Mouse (Mus musculus) T-helper 1 cell (primary cell): ENCODE measurements around the gene Bckdk.
"Not testable (repeated sequence)": the region's sequence is repeated elsewhere in the genome, so short reads cannot be mapped to it uniquely, and the experiment has no call there.

Experiments used
- in situ Hi-C: fragments of 300-600 bp; cut with MboI, MseI; formaldehyde crosslinking; loops from one replicate; pipeline ENCODE4 v1.15.1; 2025; ENCODE audit warnings: high pct_unique_total_duplicates

Gene Bckdk

DNA sequence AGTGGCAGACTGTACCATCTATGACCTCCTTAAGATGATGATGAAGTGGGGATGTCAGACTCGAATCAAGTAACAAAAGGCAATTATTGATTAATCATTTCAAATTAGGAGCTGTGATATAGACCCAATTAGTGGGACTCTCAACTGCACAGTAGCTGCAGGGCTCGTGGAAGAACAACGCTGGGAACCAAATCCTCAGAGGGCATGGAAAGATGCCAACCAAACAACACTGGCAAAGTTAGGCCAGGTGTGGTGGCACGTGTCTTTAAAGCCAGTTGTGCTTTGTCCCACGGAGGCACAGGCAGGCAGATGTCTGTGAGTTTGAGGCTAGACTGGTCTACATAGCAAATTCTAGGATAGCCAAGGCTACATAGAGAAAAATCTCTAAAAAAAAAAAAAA, 26.8 kb downstream of the Bckdk start:
- in situ Hi-C loops = no loop called here

DNA sequence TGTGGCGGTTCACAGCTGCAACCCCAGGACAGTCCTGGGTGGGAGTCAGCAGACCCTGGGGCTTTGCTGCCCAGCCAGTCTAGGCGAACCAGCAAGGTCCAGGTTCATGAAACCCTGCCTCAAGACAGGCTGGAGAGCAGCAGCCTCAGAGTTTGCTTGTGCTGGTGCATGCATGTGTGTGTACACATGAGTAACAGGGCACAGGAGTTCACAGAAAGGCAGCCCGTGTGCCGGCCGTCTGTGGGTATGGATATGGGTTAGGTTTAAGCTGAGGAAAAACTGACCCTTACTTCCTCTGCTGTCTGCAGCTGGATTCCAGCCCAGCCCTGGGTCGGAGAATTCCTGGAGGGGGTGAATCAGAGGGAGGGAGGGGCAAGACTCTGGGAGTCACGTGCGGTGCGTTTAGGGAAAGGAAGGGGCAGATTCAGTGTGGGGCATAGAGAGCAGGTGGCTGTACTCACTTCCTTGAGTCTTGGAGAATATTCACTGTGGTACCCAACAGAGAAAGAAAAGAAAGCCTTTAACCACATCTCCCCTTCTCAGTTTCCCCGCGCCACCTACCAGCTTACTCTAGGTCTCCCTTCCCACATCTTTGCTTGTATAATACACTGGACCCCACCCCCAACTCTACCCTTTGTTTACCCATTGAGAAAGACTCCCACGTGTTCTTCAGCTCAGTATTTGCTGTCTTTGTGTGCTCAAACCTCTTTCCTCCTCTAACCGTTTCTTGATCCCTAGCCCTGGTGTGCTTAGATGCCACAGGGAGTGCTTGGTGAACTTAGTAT, 27.7 kb downstream of the Bckdk start:
- in situ Hi-C loops = no loop called here

GRCm38 (mm10) chr7:127932273-127933031, 28.6 kb downstream of the Bckdk start:
- in situ Hi-C loops = no loop called here

DNA sequence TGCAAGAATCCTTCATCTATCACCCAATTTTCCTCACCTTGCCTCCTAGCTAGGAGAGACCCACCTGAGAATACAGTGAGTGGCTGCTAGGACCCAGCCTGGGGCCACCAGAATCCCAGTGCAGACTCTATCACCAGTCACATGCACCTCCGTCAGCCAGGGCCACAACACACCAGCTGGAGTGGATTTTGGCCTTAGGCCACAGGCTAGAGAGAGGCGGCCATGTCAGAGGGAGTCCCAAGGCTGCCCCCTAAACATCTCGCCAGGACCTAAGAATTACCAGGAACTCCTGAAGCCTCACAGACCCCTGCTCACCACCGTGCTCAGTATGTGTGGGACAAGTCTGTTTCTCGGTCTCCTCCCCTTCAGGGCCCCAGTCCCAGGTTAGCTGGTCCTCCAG, 30.2 kb downstream of the Bckdk start:
- in situ Hi-C loops = no loop called here

GRCm38 (mm10) chr7:127935028-127935722, 31.3 kb downstream of the Bckdk start:
- in situ Hi-C loops = no loop called here

- in situ Hi-C loops = no loop called here
Measured at GRCm38 (mm10) chr7:127935748-127936159, 31.9 kb downstream of the Bckdk start.

- in situ Hi-C loops = no loop called here
Measured at GRCm38 (mm10) chr7:127936216-127936884, 32.5 kb downstream of the Bckdk start.

- in situ Hi-C loops = not testable (repeated sequence)
Measured at GRCm38 (mm10) chr7:127942097-127942496, 38.2 kb downstream of the Bckdk start.

DNA sequence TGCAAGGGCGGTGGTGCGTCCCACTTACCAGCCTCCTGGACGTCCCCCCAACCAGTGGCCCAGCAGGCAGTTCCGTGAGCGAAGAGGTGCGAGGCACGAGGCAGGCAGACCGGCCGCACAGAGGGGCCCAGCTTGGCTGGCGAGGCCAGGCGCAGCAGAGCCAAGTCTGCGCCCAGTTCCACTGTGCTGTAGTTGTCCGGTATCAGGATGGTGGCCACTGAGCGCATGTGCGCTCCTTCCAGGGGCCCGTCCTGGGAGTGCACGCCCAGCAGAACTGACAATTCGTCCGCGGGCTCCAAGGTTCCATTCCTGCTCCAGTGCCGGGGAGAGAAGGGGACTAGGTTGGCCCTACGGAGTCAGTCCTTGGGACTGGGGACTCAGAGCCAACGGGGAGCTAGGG, 40.7 kb downstream of the Bckdk start:
- in situ Hi-C loops = no loop called here

DNA sequence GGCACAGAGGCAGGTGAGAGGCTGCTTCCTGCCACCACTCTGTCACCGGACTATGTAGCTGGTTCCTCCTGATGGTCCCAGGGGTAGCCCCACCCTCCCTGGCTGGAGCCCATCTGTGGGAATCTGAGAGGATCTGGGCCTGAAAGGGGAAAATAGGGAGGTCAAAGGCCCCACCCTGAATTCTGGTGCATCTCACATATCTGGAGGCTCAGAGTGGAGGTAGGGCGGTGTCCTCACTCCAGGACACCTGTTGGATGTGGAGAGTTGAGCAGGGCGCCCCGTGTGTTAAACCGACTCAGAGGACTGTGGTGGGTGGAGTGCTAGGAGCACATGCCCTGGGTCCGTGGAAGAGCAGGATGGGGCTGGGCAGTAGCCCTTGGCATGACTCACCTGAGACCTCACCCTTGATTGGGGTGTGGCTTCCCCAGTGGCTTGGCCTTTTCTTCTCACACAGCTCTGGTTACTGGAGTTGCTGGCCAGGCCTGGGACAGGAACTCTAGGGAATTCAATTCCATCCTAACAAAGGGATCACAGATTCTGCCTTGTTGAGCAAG, 42.7 kb downstream of the Bckdk start, which contains the start of gene Prss36:
Gene Prss36, minus strand, starts transcription at position 256 of the 554 bp plus-strand sequence.
- in situ Hi-C loops = no loop called here

DNA sequence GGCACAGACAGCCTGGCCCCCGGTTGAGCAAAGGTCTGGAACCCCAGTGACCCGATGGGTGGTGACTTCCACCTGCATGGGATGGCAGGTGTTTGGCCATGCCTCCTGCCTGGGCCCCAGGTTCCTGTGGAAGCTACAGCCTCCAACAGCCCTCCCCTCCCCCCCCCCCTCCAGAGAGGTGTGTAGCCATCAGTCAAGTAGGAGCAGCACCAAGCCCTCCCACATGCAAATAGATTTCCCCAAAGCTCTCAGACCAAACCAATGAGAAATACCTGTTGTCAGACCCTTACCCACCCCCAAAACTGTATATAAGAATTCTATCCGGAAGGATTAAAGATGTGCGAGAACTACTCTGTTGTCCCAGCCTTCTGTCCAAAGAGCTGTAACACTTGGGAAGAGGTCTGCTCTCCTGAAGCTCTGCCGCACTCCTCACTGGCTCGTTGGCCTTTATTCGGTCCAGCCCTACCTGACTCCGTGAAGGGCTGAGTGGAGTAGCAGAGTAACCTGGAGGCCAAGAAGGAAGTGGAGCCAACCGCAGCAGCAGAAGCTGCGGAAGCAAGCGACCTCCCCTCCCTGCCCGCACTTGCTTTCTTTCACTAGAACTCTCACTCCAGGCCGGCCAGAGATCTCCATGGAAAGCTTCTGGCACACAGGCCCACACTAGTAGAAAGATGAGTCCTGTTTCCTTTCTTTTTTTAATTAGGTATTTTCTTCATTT, 49.1 kb downstream of the Bckdk start:
- in situ Hi-C loops = no loop called here

GRCm38 (mm10) chr7:127959364-127959763, 55.5 kb downstream of the Bckdk start:
- in situ Hi-C loops = no loop called here
